Mouse (Mus musculus): ENCODE data around the gene Il27. TPM values are rescaled to one million over a fixed set of nuclear protein-coding genes. Genes with fewer than 3 reads are reported as not detected.
A peak's percentile ranks its signal among the peaks of the same experiment; 100 is the strongest.

The Il27 gene
- polyA plus RNA-seq, 1 experiment = not detected

DNA sequence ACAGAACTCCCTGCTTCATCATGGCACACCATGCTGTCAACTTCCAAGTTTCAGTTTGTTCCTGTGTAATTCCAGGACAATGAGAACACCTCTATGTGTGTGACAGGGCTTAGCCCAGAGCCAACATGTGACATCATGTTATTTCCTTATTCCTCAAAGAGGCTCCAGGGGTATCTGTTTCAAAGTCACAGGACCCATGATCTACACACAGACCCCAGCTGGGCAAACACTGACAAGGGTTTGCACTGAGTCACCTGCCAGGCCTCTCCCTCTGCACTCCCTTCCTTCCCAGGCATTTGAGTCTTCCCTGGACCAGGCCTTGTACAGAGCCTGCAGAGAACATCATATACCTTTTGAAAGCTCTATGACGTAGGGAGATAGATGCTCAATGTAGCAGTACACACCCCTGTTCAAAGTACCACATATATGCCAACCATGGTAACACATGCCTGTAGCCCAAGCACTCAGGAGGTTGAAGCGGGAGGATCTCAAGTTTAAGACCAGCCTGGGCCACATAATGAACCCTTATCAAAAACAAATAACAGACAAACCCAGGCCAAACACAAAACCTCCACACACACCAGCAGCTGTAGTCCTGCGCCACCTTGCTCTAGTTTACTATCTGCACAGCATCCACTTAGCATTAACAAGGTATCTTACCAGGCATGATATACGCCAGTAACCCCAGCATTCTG lies 36.2 kb upstream of the Il27 start, which contains the start of gene Nupr1:
Gene Nupr1, minus strand, starts transcription at position 38 of the 695 bp plus-strand sequence.
- no peaks in the 10 kb centered on the region for H3K27me3 ChIP-seq (ENCODE audit: control insufficient read depth, insufficient read depth, low read length)
- no peaks in the 10 kb centered on the region for H3K4me1 ChIP-seq (ENCODE audit: control insufficient read depth, insufficient read depth, low read length)
- TF ChIP-seq POLR2A (IDR thresholded peaks at IDR 0.05; ENCODE audit: control insufficient read depth, low read depth, low read length) (no peak), CTCF (IDR thresholded peaks at IDR 0.05; ENCODE audit: control insufficient read depth, insufficient read depth, insufficient replicate concordance, low read depth, low read length) (no peak)
- H3K36me3 ChIP-seq (ENCODE audit: control insufficient read depth, insufficient read depth, low read length) = no peaks in the 10 kb centered on the region
- H3K27ac ChIP-seq (ENCODE audit: control insufficient read depth, insufficient read depth, low read depth, low read length) = no peak within 1 kb of the TSS
- no peak within 1 kb of the TSS for H3K4me3 ChIP-seq (ENCODE audit: control insufficient read depth, low read depth, low read length)

DNA sequence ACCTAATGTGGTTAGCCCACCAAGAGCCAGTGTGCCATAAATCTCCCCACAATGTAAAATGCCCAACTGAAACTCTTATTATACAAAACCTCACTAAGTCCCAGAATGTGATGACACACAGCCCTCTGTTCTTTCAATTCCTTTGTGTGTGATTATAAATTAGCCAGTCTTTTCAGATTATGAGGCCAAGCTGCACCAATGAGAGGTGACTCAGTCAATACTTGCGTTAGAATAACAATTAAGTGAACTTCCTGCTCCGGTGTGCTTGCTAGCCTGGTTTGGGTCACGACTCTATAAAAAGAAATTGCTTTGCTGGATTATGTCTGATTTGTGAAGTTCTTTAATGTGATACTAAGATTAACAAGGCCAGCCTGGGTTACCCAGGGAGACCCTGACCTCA lies 35.2 kb upstream of the Il27 start:
- Histone ChIP-seq H3K4me1 (ENCODE audit: control insufficient read depth, insufficient read depth, low read length) (peaks cover 4% of the 10 kb centered on the region; the same call in 1 of the 2 replicates), H3K36me3 (ENCODE audit: control insufficient read depth, insufficient read depth, low read length) (no peaks in the 10 kb centered on the region), H3K27me3 (ENCODE audit: control insufficient read depth, insufficient read depth, low read length) (no peaks in the 10 kb centered on the region), H3K27ac (ENCODE audit: control insufficient read depth, insufficient read depth, low read depth, low read length) (no peak overlapping the region), H3K4me3 (ENCODE audit: control insufficient read depth, low read depth, low read length) (no peak overlapping the region)
- no peak for TF ChIP-seq CTCF (IDR thresholded peaks at IDR 0.05; ENCODE audit: control insufficient read depth, insufficient read depth, insufficient replicate concordance, low read depth, low read length)
- TF ChIP-seq POLR2A (IDR thresholded peaks at IDR 0.05; ENCODE audit: control insufficient read depth, low read depth, low read length) = no peak

DNA sequence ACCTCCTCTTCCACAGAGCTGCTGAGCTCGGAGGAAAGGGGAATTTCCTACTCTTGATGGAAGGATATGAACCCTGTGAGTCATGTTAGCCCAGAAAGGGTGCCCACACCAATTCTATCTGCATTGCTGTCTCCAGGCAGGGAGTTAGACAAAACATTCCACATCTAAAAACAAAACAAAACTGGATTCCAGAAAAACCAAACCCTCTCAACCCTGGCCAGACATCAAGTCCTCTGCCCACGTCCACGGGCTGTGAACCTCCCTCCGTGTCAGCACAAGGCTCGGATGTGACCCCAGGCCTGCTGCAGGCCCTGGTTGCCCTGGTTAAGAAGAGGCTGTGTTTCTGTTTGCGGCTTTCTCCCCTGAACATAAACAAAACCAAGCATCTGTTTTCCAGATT lies 33.4 kb upstream of the Il27 start:
- no peak overlapping the region for H3K27ac ChIP-seq (ENCODE audit: control insufficient read depth, insufficient read depth, low read depth, low read length)
- no peak for TF ChIP-seq CTCF (IDR thresholded peaks at IDR 0.05; ENCODE audit: control insufficient read depth, insufficient read depth, insufficient replicate concordance, low read depth, low read length)
- TF ChIP-seq POLR2A (IDR thresholded peaks at IDR 0.05; ENCODE audit: control insufficient read depth, low read depth, low read length) = no peak
- no peaks in the 10 kb centered on the region for H3K36me3 ChIP-seq (ENCODE audit: control insufficient read depth, insufficient read depth, low read length)
- no peaks in the 10 kb centered on the region for H3K27me3 ChIP-seq (ENCODE audit: control insufficient read depth, insufficient read depth, low read length)
- H3K4me3 ChIP-seq (ENCODE audit: control insufficient read depth, low read depth, low read length) = no peak overlapping the region
- peaks cover 4% of the 10 kb centered on the region; the same call in 1 of the 2 replicates for H3K4me1 ChIP-seq (ENCODE audit: control insufficient read depth, insufficient read depth, low read length)

DNA sequence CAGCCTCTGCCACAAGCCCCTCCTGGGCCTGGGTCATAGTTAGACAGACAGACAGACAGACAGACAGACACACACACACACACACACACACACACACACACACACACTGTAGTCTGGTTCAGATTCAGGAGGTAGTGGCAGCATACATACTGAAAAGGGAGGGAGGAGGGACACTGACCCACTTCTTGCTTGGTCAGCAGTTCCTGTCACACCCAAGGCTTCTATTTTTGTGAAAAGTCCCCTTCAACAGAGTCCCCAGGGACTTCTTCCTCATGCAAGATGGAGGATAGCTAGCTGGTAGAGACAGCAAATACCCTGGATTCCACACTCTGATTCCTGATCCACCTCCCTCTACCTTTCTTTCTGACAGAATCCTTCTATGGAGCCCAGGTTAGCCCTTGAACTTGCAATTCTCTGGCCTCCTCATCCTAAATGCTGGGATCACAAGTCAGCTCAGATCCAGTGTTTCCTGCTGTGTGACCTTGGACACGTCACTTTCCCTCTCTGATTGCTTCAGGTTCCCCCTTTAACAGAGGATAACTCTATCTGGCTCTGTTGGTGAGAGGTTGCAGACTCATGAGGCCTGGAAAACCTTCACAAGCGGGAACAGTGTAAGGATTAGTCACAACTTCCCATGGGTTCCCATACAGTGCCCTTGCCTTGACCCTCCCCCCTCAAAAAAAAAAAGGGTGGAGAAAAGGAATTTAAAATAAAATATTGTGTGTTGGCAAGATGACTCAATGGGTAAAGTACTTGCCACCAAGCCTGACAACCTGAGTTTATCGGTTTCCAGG lies 31.3 kb upstream of the Il27 start:
- Histone ChIP-seq H3K36me3 (ENCODE audit: control insufficient read depth, insufficient read depth, low read length) (no peaks in the 10 kb centered on the region), H3K4me3 (ENCODE audit: control insufficient read depth, low read depth, low read length) (no peak overlapping the region), H3K27me3 (ENCODE audit: control insufficient read depth, insufficient read depth, low read length) (no peaks in the 10 kb centered on the region), H3K27ac (ENCODE audit: control insufficient read depth, insufficient read depth, low read depth, low read length) (peak overlapping the region; percentile 12; the same call in 1 of the 2 replicates), H3K4me1 (ENCODE audit: control insufficient read depth, insufficient read depth, low read length) (peaks cover 4% of the 10 kb centered on the region; the same call in 1 of the 2 replicates)
- no peak for TF ChIP-seq CTCF (IDR thresholded peaks at IDR 0.05; ENCODE audit: control insufficient read depth, insufficient read depth, insufficient replicate concordance, low read depth, low read length)

DNA sequence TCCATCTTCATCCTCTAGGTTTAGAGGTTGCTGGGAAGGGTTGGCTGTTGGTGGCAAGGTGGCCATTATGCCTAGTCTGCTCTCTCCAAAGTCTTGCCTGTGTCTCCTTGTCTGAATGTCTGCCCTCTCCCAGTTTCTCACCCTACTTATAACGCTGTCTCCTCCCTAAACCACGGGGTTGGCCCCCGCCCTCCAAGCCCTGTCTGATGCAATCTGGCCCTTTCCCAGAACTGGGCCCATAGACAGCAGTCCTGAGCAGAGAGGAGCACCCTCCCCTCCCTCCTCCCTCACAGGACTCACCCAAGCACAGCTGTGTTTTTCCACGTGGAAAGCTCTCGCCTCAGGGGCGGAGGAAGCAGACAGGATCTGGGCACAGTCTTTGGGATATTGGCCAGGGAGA lies 30.6 kb upstream of the Il27 start:
- Histone ChIP-seq H3K36me3 (ENCODE audit: control insufficient read depth, insufficient read depth, low read length) (no peaks in the 10 kb centered on the region), H3K27me3 (ENCODE audit: control insufficient read depth, insufficient read depth, low read length) (no peaks in the 10 kb centered on the region), H3K4me3 (ENCODE audit: control insufficient read depth, low read depth, low read length) (no peak overlapping the region), H3K4me1 (ENCODE audit: control insufficient read depth, insufficient read depth, low read length) (peaks cover 4% of the 10 kb centered on the region; the same call in 1 of the 2 replicates), H3K27ac (ENCODE audit: control insufficient read depth, insufficient read depth, low read depth, low read length) (peak overlapping the region; percentile 12; the same call in 1 of the 2 replicates)
- TF ChIP-seq POLR2A (IDR thresholded peaks at IDR 0.05; ENCODE audit: control insufficient read depth, low read depth, low read length) = no peak
- no peak for TF ChIP-seq CTCF (IDR thresholded peaks at IDR 0.05; ENCODE audit: control insufficient read depth, insufficient read depth, insufficient replicate concordance, low read depth, low read length)

DNA sequence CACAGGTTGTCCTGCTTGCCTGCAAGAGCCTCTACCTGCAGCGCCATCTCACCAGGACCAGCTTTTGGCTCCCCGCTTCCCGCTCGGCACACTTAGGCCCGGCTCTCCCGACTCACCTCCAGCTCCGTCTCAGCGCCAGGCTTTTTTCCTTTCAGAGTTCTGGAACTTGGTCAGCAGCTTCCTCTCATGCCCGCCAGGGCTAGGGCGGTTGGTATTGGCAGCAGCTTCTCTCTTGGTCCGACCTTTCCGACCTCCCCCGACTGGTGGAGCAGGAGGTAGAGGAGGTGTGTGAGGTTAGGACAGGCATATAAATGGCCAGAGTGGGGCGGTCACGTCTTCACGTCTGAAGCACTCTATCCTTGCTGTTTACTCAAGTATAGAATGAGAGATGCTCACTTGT lies 30.0 kb upstream of the Il27 start:
- TF ChIP-seq CTCF (IDR thresholded peaks at IDR 0.05; ENCODE audit: control insufficient read depth, insufficient read depth, insufficient replicate concordance, low read depth, low read length) (no peak), POLR2A (IDR thresholded peaks at IDR 0.05; ENCODE audit: control insufficient read depth, low read depth, low read length) (no peak)
- Histone ChIP-seq H3K4me3 (ENCODE audit: control insufficient read depth, low read depth, low read length) (no peak overlapping the region; the same call in 1 of the 2 replicates), H3K4me1 (ENCODE audit: control insufficient read depth, insufficient read depth, low read length) (peaks cover 4% of the 10 kb centered on the region; the same call in 1 of the 2 replicates), H3K27me3 (ENCODE audit: control insufficient read depth, insufficient read depth, low read length) (no peaks in the 10 kb centered on the region), H3K27ac (ENCODE audit: control insufficient read depth, insufficient read depth, low read depth, low read length) (no peak overlapping the region), H3K36me3 (ENCODE audit: control insufficient read depth, insufficient read depth, low read length) (no peaks in the 10 kb centered on the region)

DNA sequence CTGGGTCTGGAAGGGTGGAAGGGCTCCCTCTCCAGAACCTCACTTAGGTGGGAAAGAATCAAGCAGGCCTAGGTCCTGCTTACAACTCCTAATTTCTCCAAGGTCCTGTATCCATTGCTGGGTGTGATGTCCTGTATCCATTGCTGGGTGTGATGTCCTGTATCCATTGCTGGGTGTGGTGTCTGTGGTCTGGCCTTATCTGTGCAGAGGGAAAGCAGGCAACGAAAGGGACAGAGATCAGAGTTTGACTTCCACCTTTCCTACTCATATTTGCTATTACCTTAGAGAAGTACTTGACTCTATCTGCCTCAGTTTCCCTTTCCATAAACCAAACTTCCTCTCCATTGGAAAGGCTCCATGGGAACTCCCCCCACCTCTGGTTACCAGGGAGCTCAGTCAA lies 28.6 kb upstream of the Il27 start:
- no peaks in the 10 kb centered on the region for H3K36me3 ChIP-seq (ENCODE audit: control insufficient read depth, insufficient read depth, low read length)
- H3K27me3 ChIP-seq (ENCODE audit: control insufficient read depth, insufficient read depth, low read length) = no peaks in the 10 kb centered on the region
- no peak for TF ChIP-seq POLR2A (IDR thresholded peaks at IDR 0.05; ENCODE audit: control insufficient read depth, low read depth, low read length)
- peaks cover 4% of the 10 kb centered on the region; the same call in 1 of the 2 replicates for H3K4me1 ChIP-seq (ENCODE audit: control insufficient read depth, insufficient read depth, low read length)
- no peak overlapping the region for H3K27ac ChIP-seq (ENCODE audit: control insufficient read depth, insufficient read depth, low read depth, low read length)
- no peak overlapping the region for H3K4me3 ChIP-seq (ENCODE audit: control insufficient read depth, low read depth, low read length)
